ENCODE assay signal across 8 mouse cellular contexts in genomic region chr8:123234918-123235519, GRCm38 (mm10). TPM values are rescaled to one million over a fixed set of nuclear protein-coding genes. Genes with fewer than 3 reads are reported as not detected.
DNase-seq lines count a peak whose midpoint lies in the region; ATAC-seq and TF ChIP-seq lines count a peak whose summit lies in the region.

No protein-coding gene starts in this region.

- peak overlapping the region; percentile 64 for H3K9ac ChIP-seq in heart, embryonic 12.5 days
- no peak overlapping the region for H3K9ac ChIP-seq in MEL (ENCODE audit: control insufficient read depth, low read depth, low read length, poor library complexity, severe bottlenecking)

- H3K36me3 ChIP-seq in heart, embryonic 12.5 days: peaks cover 3% of the 10 kb centered on the region; the same call in 1 of the 2 replicates
- H3K36me3 ChIP-seq in MEL (ENCODE audit: control insufficient read depth in 1 of 2, insufficient read depth in 2 of 2, low read length in 2 of 2): no peaks in the 10 kb centered on the region; a peak in 1 of 4 replicates
- peaks cover 8% of the 10 kb centered on the region for H3K36me3 ChIP-seq in forebrain, embryonic 10.5 days (replicated peaks)

- peak overlapping the region; percentile 59 for H3K4me3 ChIP-seq in heart, embryonic 12.5 days
- H3K4me3 ChIP-seq in MEL (ENCODE audit: control insufficient read depth in 1 of 2, insufficient read depth in 1 of 2, low read depth in 2 of 2, low read length in 2 of 2): peak overlapping the region; percentile 78 to 90; a peak in 3 of 4 replicates
- peak overlapping the region; percentile 61 for H3K4me3 ChIP-seq in forebrain, embryonic 10.5 days

- peaks cover 31% of the 10 kb centered on the region for H3K27me3 ChIP-seq in heart, embryonic 12.5 days (replicated peaks)
- no peaks in the 10 kb centered on the region; a peak in 1 of 4 replicates for H3K27me3 ChIP-seq in MEL (ENCODE audit: control insufficient read depth in 1 of 2, insufficient read depth in 2 of 2, low read length in 2 of 2)
- H3K27me3 ChIP-seq in forebrain, embryonic 10.5 days (ENCODE audit: poor library complexity, severe bottlenecking): peaks cover 55% of the 10 kb centered on the region

- no peaks in the 10 kb centered on the region for H3K9me3 ChIP-seq in heart, embryonic 12.5 days (replicated peaks)
- H3K9me3 ChIP-seq in MEL (replicated peaks; ENCODE audit: insufficient read depth, low read length): no peaks in the 10 kb centered on the region
- H3K9me3 ChIP-seq in forebrain, embryonic 10.5 days: no peaks in the 10 kb centered on the region

- TF ChIP-seq CTCF in MEL (IDR thresholded peaks at IDR 0.05 in 2 of 3, conservative IDR thresholded peaks at IDR 0.05 in 1 of 3; ENCODE audit: control insufficient read depth in 1 of 3, insufficient read depth in 1 of 3, low read depth in 2 of 3, low read length in 3 of 3, poor library complexity in 1 of 3, severe bottlenecking in 1 of 3): no peak

- peaks cover 14% of the 10 kb centered on the region for H3K4me1 ChIP-seq in heart, embryonic 12.5 days (replicated peaks)
- H3K4me1 ChIP-seq in MEL (ENCODE audit: control insufficient read depth in 1 of 2, insufficient read depth in 2 of 2, low read length in 2 of 2): peaks cover 0 to 9% of the 10 kb centered on the region in 2 experiments; a peak in 1 of 4 replicates
- H3K4me1 ChIP-seq in forebrain, embryonic 10.5 days: peaks cover 47% of the 10 kb centered on the region

- TF ChIP-seq RAD21 in MEL (IDR thresholded peaks at IDR 0.05; ENCODE audit: low read depth, low read length): no peak

- 38% methylated on average over 13 of the region's 13 CpGs for WGBS in heart, embryonic 12.5 days
- 36% methylated on average over 13 of the region's 13 CpGs for WGBS in forebrain, embryonic 10.5 days

- peak overlapping the region; percentile 89 for H3K4me2 ChIP-seq in heart, embryonic 12.5 days

- no peak overlapping the region for H3K27ac ChIP-seq in heart, embryonic 12.5 days (ENCODE audit: poor library complexity, severe bottlenecking)
- H3K27ac ChIP-seq in MEL (ENCODE audit: control insufficient read depth, low read depth, low read length): no peak overlapping the region
- no peak overlapping the region for H3K27ac ChIP-seq in forebrain, embryonic 10.5 days

- TF ChIP-seq POLR2A in MEL (IDR thresholded peaks at IDR 0.05; ENCODE audit: control insufficient read depth in 1 of 2, insufficient read depth in 1 of 2, low read depth in 1 of 2, low read length in 2 of 2, poor library complexity in 1 of 2): no peak

- no peaks in the 10 kb centered on the region; the same call in 1 of the 2 replicates for H3K79me2 ChIP-seq in MEL (ENCODE audit: control insufficient read depth, insufficient read depth, low read length, poor library complexity)

- 0 out of 2 replicates have a peak, but pooled peaks have one; percentile 1 for ATAC-seq in heart, embryonic 12.5 days (ENCODE audit: insufficient number of reproducible peaks, low FRiP score)
- ATAC-seq in megakaryocyte-erythroid progenitor cell, adult 5-6 weeks (replicated peaks; ENCODE audit: low FRiP score, low TSS enrichment, poor library complexity, severe bottlenecking): peak; percentile 5; the same call in 1 of the 2 replicates

- no peak for TF ChIP-seq EP300 in MEL (IDR thresholded peaks at IDR 0.05; ENCODE audit: low read depth in 1 of 2, low read length in 2 of 2)

- DNase-seq in heart, adult 9 months (ENCODE audit: low spot score in 2 of 2): no peak
- no peak for DNase-seq in MEL (ENCODE audit: low read depth, low spot score)
- DNase-seq in forebrain, embryonic 10.5 days (ENCODE audit: extremely low spot score, low spot score): peak; percentile 29
- peak; percentile 84 to 91 for DNase-seq in layer of hippocampus, adult 18-20 months (ENCODE audit: low spot score in 2 of 2)
- peak; percentile 89 for DNase-seq in telencephalon, adult 2 months (ENCODE audit: low read depth, low spot score)
- DNase-seq in urinary bladder, postnatal 36 days (ENCODE audit: low spot score in 2 of 2): no peak

TF ChIP-seq in MEL, 35 proteins besides CTCF, POLR2A, EP300 and RAD21:
- 0 out of 2 replicates have a peak, but pooled peaks have one; percentile 6 for TF ChIP-seq POLR2AphosphoS2 (IDR thresholded peaks at IDR 0.05; ENCODE audit: low read length)
- no peak for TF ChIP-seq MXI1 (IDR thresholded peaks at IDR 0.05; ENCODE audit: low read depth, low read length)

RNA-seq across cellular contexts. Expression of gene Spata2l, which starts 1.0 kb away (rescaled TPM):
- polyA plus RNA-seq in heart, embryonic 12.5 days (2016; fragmentation: Nextera tagmentation; extraction: Ambion mirVana): 2.3 and 2.5 TPM in 2 replicates
- total RNA-seq in MEL (2012; rRNA removed): 1.2 and 1.9 TPM in 2 replicates
- 1 to 10 TPM in 1 of 2 experiments, not detected in 1; 3.1 TPM for polyA plus RNA-seq in MEL (2012; ENCODE audit: insufficient read depth in 1 of 2, insufficient read length in 2 of 2, low read depth in 1 of 2, low replicate concordance in 2 of 2, missing spikeins in 1 of 2)
- polyA plus RNA-seq in forebrain, embryonic 10.5 days (2016; fragmentation: Nextera tagmentation; extraction: Ambion mirVana): 1.4 and 1.8 TPM in 2 replicates
- total RNA-seq in layer of hippocampus, adult 18-20 months (2021): 10 to 100 TPM; 75.1 to 75.8 TPM
- 1.8 and 1.9 TPM in 2 replicates for total RNA-seq in megakaryocyte-erythroid progenitor cell, adult 5-6 weeks (2014; fragmentation: Nextera tagmentation)
- total RNA-seq in megakaryocyte-erythroid progenitor cell, adult 5-6 weeks (2017): 0.27 TPM in 1 of 2 replicates, not detected in the other

RNA-seq across cellular contexts. Expression of gene Cdk10, which starts 10.4 kb away (rescaled TPM):
- 20.3 and 23.6 TPM in 2 replicates for polyA plus RNA-seq in heart, embryonic 12.5 days (2016; fragmentation: Nextera tagmentation; extraction: Ambion mirVana)
- 23.2 and 28.0 TPM in 2 replicates for total RNA-seq in MEL (2012; rRNA removed)
- polyA plus RNA-seq in MEL (2012; ENCODE audit: insufficient read depth in 1 of 2, insufficient read length in 2 of 2, low read depth in 1 of 2, low replicate concordance in 2 of 2, missing spikeins in 1 of 2): 10 to 100 TPM in 1 of 2 experiments, not detected in 1; 43.8 TPM
- 36.8 and 40.3 TPM in 2 replicates for polyA plus RNA-seq in forebrain, embryonic 10.5 days (2016; fragmentation: Nextera tagmentation; extraction: Ambion mirVana)
- 10 to 100 TPM; 85.8 to 95.4 TPM for total RNA-seq in layer of hippocampus, adult 18-20 months (2021)
- total RNA-seq in megakaryocyte-erythroid progenitor cell, adult 5-6 weeks (2014; fragmentation: Nextera tagmentation): 45.0 and 57.8 TPM in 2 replicates
- total RNA-seq in megakaryocyte-erythroid progenitor cell, adult 5-6 weeks (2017): 33.7 and 35.4 TPM in 2 replicates

RNA-seq across cellular contexts. Expression of gene Zfp276, which starts 19.0 kb away (rescaled TPM):
- 16.0 and 18.2 TPM in 2 replicates for polyA plus RNA-seq in heart, embryonic 12.5 days (2016; fragmentation: Nextera tagmentation; extraction: Ambion mirVana)
- total RNA-seq in MEL (2012; rRNA removed): 11.8 and 16.0 TPM in 2 replicates
- polyA plus RNA-seq in MEL (2012; ENCODE audit: insufficient read depth in 1 of 2, insufficient read length in 2 of 2, low read depth in 1 of 2, low replicate concordance in 2 of 2, missing spikeins in 1 of 2): 10 to 100 TPM in 1 of 2 experiments, not detected in 1; 19.2 TPM
- polyA plus RNA-seq in forebrain, embryonic 10.5 days (2016; fragmentation: Nextera tagmentation; extraction: Ambion mirVana): 23.4 and 24.0 TPM in 2 replicates
- total RNA-seq in layer of hippocampus, adult 18-20 months (2021): 10 to 100 TPM; 22.8 to 26.0 TPM
- 8.3 and 16.8 TPM in 2 replicates for total RNA-seq in megakaryocyte-erythroid progenitor cell, adult 5-6 weeks (2014; fragmentation: Nextera tagmentation)
- 5.7 and 8.2 TPM in 2 replicates for total RNA-seq in megakaryocyte-erythroid progenitor cell, adult 5-6 weeks (2017)

RNA-seq across cellular contexts. Expression of gene Vps9d1, which starts 19.1 kb away (rescaled TPM):
- polyA plus RNA-seq in heart, embryonic 12.5 days (2016; fragmentation: Nextera tagmentation; extraction: Ambion mirVana): 19.5 and 20.0 TPM in 2 replicates
- 3.0 and 4.4 TPM in 2 replicates for total RNA-seq in MEL (2012; rRNA removed)
- 10 to 100 TPM in 1 of 2 experiments, not detected in 1; 12.2 TPM for polyA plus RNA-seq in MEL (2012; ENCODE audit: insufficient read depth in 1 of 2, insufficient read length in 2 of 2, low read depth in 1 of 2, low replicate concordance in 2 of 2, missing spikeins in 1 of 2)
- polyA plus RNA-seq in forebrain, embryonic 10.5 days (2016; fragmentation: Nextera tagmentation; extraction: Ambion mirVana): 21.2 and 23.5 TPM in 2 replicates
- 10 to 100 TPM; 49.1 to 54.5 TPM for total RNA-seq in layer of hippocampus, adult 18-20 months (2021)
- total RNA-seq in megakaryocyte-erythroid progenitor cell, adult 5-6 weeks (2014; fragmentation: Nextera tagmentation): 12.1 and 17.5 TPM in 2 replicates
- 4.6 and 6.1 TPM in 2 replicates for total RNA-seq in megakaryocyte-erythroid progenitor cell, adult 5-6 weeks (2017)

RNA-seq across cellular contexts. Expression of gene Spata33, which starts 22.4 kb away (rescaled TPM):
- polyA plus RNA-seq in heart, embryonic 12.5 days (2016; fragmentation: Nextera tagmentation; extraction: Ambion mirVana): 3.4 and 4.2 TPM in 2 replicates
- total RNA-seq in MEL (2012; rRNA removed): 0.98 and 1.2 TPM in 2 replicates
- 1 to 10 TPM in 1 of 2 experiments, not detected in 1; 1.4 TPM for polyA plus RNA-seq in MEL (2012; ENCODE audit: insufficient read depth in 1 of 2, insufficient read length in 2 of 2, low read depth in 1 of 2, low replicate concordance in 2 of 2, missing spikeins in 1 of 2)
- 5.2 and 5.8 TPM in 2 replicates for polyA plus RNA-seq in forebrain, embryonic 10.5 days (2016; fragmentation: Nextera tagmentation; extraction: Ambion mirVana)
- 10 to 100 TPM in 1 of 2 experiments, 1 to 10 TPM in 1; 6.0 to 10.4 TPM for total RNA-seq in layer of hippocampus, adult 18-20 months (2021)
- total RNA-seq in megakaryocyte-erythroid progenitor cell, adult 5-6 weeks (2014; fragmentation: Nextera tagmentation): 0.59 and 1.8 TPM in 2 replicates
- total RNA-seq in megakaryocyte-erythroid progenitor cell, adult 5-6 weeks (2017): 0.66 and 1.1 TPM in 2 replicates

Comparison
In these comparisons a context has a peak if more than half of its experiments do, and no peak if none do; other contexts are left out.
1. DNase-seq: peak in forebrain, embryonic 10.5 days (single experiment), layer of hippocampus, adult 18-20 months (2 of 2) and telencephalon, adult 2 months (single experiment); none in heart, adult 9 months (0 of 2), MEL (single experiment) and urinary bladder, postnatal 36 days (0 of 2).
2. RNA of gene Spata2l, which starts 1.0 kb away (total RNA-seq): 75.1 to 75.8 TPM in layer of hippocampus, adult 18-20 months; 0.27 to 1.9 TPM in megakaryocyte-erythroid progenitor cell, adult 5-6 weeks and 1.2 to 1.9 TPM in MEL; every median in the first group is over 10 times any median in the second.
3. Peak in every context shown above with its lines, with median percentiles within 50 percentile points of each other: H3K4me3 ChIP-seq.